In the genomic region with DNA sequence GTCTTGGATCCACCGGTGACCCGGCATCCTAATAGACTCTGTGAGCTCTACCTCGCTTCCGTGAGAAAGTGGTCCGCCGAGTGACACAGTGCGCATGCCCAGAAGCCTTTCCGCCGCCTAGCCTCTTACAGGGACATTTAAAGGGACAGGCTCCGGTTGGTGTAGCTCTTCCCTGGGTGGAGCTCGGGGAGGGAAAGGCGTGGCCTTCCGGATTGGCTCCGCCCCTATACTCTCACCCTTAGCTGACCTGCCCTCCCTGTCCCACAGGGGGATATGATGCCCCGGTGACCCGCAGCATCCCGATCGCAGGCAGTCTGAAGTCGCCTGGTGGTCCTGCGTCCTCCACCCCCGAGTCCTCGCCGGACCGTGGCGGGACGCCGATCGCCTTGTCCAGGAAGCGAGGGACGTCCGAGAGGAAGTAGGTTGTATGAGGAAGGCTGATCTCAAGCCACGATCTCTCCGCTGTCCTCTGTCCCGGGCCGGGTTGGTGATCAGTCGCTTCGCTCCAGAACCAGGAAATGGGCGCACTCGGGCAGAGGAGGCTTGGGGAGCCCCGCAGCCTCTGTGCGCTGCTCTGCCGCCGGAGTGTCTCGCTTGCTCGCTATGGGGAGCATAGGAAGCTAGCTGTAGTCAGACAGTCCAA, we compare ENCODE assay signal across 8 mouse cellular contexts. TPM values are rescaled to one million over a fixed set of nuclear protein-coding genes. Genes with fewer than 3 reads are reported as not detected.
DNase-seq lines count a peak whose midpoint lies in the region; ATAC-seq and TF ChIP-seq lines count a peak whose summit lies in the region.

Gene Pus7l, minus strand, starts transcription at position 139 of the 643 bp plus-strand sequence.
Gene Irak4, plus strand, starts transcription at position 235 of the 643 bp plus-strand sequence.

- DNase-seq in A20 (ENCODE audit: low read depth, low spot score) = peak; percentile 97
- peak; percentile 96 for DNase-seq in heart, adult 9 months (ENCODE audit: low spot score in 2 of 2)
- peak; percentile 87 to 95 for DNase-seq in monocyte, adult 2 months (ENCODE audit: low read depth in 1 of 2, low spot score in 2 of 2)
- DNase-seq in spleen, postnatal 36 days (ENCODE audit: low spot score in 2 of 2) = peak; percentile 93 to 94

- H3K9ac ChIP-seq in kidney, embryonic 14.5 days (ENCODE audit: low read depth, low read length) = peak within 1 kb of the TSS; percentile 76
- peak within 1 kb of the TSS; percentile 63 for H3K9ac ChIP-seq in limb, embryonic 15.5 days

- no peaks in the 10 kb centered on the region for H3K9me3 ChIP-seq in kidney, embryonic 14.5 days (ENCODE audit: control insufficient read depth, low read length)
- no peaks in the 10 kb centered on the region for H3K9me3 ChIP-seq in limb, embryonic 15.5 days

- H3K27me3 ChIP-seq in kidney, embryonic 14.5 days (ENCODE audit: control insufficient read depth, insufficient read depth, low read length) = no peaks in the 10 kb centered on the region
- no peaks in the 10 kb centered on the region for H3K27me3 ChIP-seq in limb, embryonic 15.5 days

- TF ChIP-seq POLR2A in bone marrow macrophage, adult 2 months (IDR thresholded peaks at IDR 0.05; ENCODE audit: borderline replicate concordance, low read depth, low read length) = no peak
- peak; percentile 86 for TF ChIP-seq POLR2A in embryonic fibroblast, embryonic 13.5 days (IDR thresholded peaks at IDR 0.05; ENCODE audit: low read depth, low read length)

- peak; percentile 99 for ATAC-seq in kidney, embryonic 14.5 days (ENCODE audit: low FRiP score, low TSS enrichment)
- ATAC-seq in limb, embryonic 15.5 days (ENCODE audit: insufficient number of reproducible peaks, low FRiP score, low TSS enrichment, low read depth) = peak; percentile 97

- no peaks in the 10 kb centered on the region for H3K36me3 ChIP-seq in kidney, embryonic 14.5 days (ENCODE audit: control insufficient read depth, insufficient read depth, low read length)
- H3K36me3 ChIP-seq in limb, embryonic 15.5 days = 0 out of 2 replicates have a peak, but pooled peaks cover 3% of the 10 kb centered on the region

- no peak for TF ChIP-seq CTCF in bone marrow macrophage, adult 2 months (IDR thresholded peaks at IDR 0.05; ENCODE audit: low read depth, low read length)
- no peak for TF ChIP-seq CTCF in embryonic fibroblast, embryonic 13.5 days (IDR thresholded peaks at IDR 0.05; ENCODE audit: borderline replicate concordance, insufficient read depth, low read length)

- peak within 1 kb of the TSS; percentile 72 for H3K4me2 ChIP-seq in kidney, embryonic 14.5 days (replicated peaks; ENCODE audit: low read depth, low read length)
- peak within 1 kb of the TSS; percentile 79 for H3K4me2 ChIP-seq in limb, embryonic 15.5 days

- H3K27ac ChIP-seq in bone marrow macrophage, adult 2 months (ENCODE audit: insufficient read depth, low read depth, low read length) = peak within 1 kb of the TSS; percentile 81
- peak within 1 kb of the TSS; percentile 32 for H3K27ac ChIP-seq in embryonic fibroblast, embryonic 13.5 days (ENCODE audit: insufficient read depth, low read length)
- peak within 1 kb of the TSS; percentile 85 for H3K27ac ChIP-seq in kidney, embryonic 14.5 days (ENCODE audit: low read depth, low read length)
- peak within 1 kb of the TSS; percentile 86 for H3K27ac ChIP-seq in limb, embryonic 15.5 days

- peak within 1 kb of the TSS; percentile 85 for H3K4me3 ChIP-seq in bone marrow macrophage, adult 2 months (ENCODE audit: insufficient read depth, low read length)
- peak within 1 kb of the TSS; percentile 80 for H3K4me3 ChIP-seq in embryonic fibroblast, embryonic 13.5 days (ENCODE audit: insufficient read depth, low read length)
- H3K4me3 ChIP-seq in kidney, embryonic 14.5 days (ENCODE audit: low read length) = peak within 1 kb of the TSS; percentile 74
- peak within 1 kb of the TSS; percentile 74 for H3K4me3 ChIP-seq in limb, embryonic 15.5 days

- peaks cover 13% of the 10 kb centered on the region; the same call in 1 of the 2 replicates for H3K4me1 ChIP-seq in bone marrow macrophage, adult 2 months (ENCODE audit: control insufficient read depth, insufficient read depth, low read length)
- no peaks in the 10 kb centered on the region for H3K4me1 ChIP-seq in embryonic fibroblast, embryonic 13.5 days (ENCODE audit: control insufficient read depth, insufficient read depth, low read length)
- 0 out of 2 replicates have a peak, but pooled peaks cover 2% of the 10 kb centered on the region for H3K4me1 ChIP-seq in kidney, embryonic 14.5 days (ENCODE audit: control insufficient read depth, insufficient read depth, low read length)
- H3K4me1 ChIP-seq in limb, embryonic 15.5 days = peaks cover 4% of the 10 kb centered on the region

- under 1% methylated on average over 45 of the region's 45 CpGs for WGBS in kidney, embryonic 14.5 days
- WGBS in limb, embryonic 15.5 days = under 1% methylated on average over 45 of the region's 45 CpGs

RNA-seq across cellular contexts. Expression of gene Pus7l, which starts in this region (rescaled TPM):
- 2.1 and 3.2 TPM in 2 replicates for polyA plus RNA-seq in bone marrow macrophage, adult 2 months (2012; ENCODE audit: insufficient read depth, insufficient read length, missing spikeins)
- polyA plus RNA-seq in embryonic fibroblast, embryonic 13.5 days (2011; ENCODE audit: insufficient read length, low read depth, missing spikeins) = 5.0 and 6.6 TPM in 2 replicates
- 9.2 and 11.4 TPM in 2 replicates for polyA plus RNA-seq in kidney, embryonic 14.5 days (2014; fragmentation: Nextera tagmentation; extraction: Ambion mirVana)
- polyA plus RNA-seq in limb, embryonic 15.5 days (2015; fragmentation: Nextera tagmentation; extraction: Ambion mirVana) = 8.9 and 9.7 TPM in 2 replicates

RNA-seq across cellular contexts. Expression of gene Irak4, which starts in this region (rescaled TPM):
- 45.1 and 46.4 TPM in 2 replicates for polyA plus RNA-seq in bone marrow macrophage, adult 2 months (2012; ENCODE audit: insufficient read depth, insufficient read length, missing spikeins)
- polyA plus RNA-seq in embryonic fibroblast, embryonic 13.5 days (2011; ENCODE audit: insufficient read length, low read depth, missing spikeins) = 8.8 and 9.2 TPM in 2 replicates
- polyA plus RNA-seq in kidney, embryonic 14.5 days (2014; fragmentation: Nextera tagmentation; extraction: Ambion mirVana) = 5.5 and 10.4 TPM in 2 replicates
- 9.7 TPM in 2 replicates for polyA plus RNA-seq in limb, embryonic 15.5 days (2015; fragmentation: Nextera tagmentation; extraction: Ambion mirVana)

Comparison
In these comparisons a context has a peak if more than half of its experiments do, and no peak if none do; other contexts are left out.
1. Peak in every context shown above with its lines: DNase-seq, ATAC-seq, H3K4me3 ChIP-seq and H3K27ac ChIP-seq.
2. H3K27ac ChIP-seq: peak in every context shown above with its lines; median percentile 86 in limb, embryonic 15.5 days; 85 in kidney, embryonic 14.5 days; 81 in bone marrow macrophage, adult 2 months; 32 in embryonic fibroblast, embryonic 13.5 days.